Mouse (Mus musculus) lung, postnatal 25 days (tissue): ENCODE measurements around the gene Scnn1a.
A peak's percentile ranks its signal among the peaks of the same experiment; 100 is the strongest.
"Not testable (repeated sequence)": the region's sequence is repeated elsewhere in the genome, so short reads cannot be mapped to it uniquely, and the experiment has no call there.

Experiments used
- DNase-seq: peaks from one replicate; pipeline ENCODE4 v3.0.0; 2022; ENCODE audit warnings: low spot score

Gene Scnn1a

DNA sequence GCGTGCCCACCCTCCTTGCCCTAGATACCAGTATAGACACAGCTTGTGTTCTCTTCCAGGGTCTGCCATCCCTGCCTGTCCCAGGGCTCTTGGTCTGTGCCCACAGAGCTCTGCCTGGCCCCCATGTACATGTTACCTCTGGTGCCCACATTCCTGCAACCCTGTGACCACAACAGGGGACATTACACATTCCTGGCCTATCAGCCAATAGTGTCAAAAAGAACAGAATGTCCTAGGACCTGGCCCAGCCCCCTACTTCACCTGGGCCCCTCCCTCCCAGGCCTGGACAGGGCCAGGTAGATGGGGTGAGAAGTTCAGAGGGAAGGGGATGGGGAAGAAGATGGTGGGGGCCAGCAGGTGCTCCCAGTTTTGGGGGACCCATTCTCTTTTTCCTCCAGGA, at the start of gene Scnn1a:
TSS of gene Scnn1a (plus strand) at position 337 of the 400 bp plus-strand sequence.
- peak; percentile 89 for DNase-seq

- peak; percentile 95 for DNase-seq
These were observed 48.8 kb upstream of the Scnn1a start for GRCm38 (mm10) chr6:125271455-125272227.

DNA sequence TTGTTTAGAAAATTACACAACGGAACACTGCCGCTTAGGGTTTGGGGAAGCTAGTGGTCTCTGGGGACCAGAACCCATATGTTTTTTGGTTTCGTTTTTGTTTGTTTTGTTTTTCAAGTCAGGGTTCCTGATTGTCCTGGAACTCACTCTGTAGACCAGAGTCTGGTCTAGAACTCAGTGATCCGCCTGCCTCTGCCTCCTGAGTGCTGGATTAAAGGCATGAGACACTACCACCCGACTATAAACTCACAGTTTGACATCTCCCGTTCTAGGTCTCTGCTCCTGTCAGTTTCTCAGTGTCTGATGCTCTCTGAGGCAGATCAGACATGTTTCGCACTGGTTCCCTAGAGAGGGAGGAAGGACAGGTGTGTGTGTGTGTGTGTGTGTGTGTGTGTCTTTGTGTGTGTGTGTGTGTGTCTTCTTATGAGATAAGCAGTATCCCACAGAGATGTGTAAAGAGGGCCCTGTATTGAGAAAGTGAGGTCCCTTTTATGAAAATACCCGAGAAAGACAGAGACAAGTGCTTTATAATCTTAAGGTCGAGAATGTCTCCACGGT, 48.2 kb upstream of the Scnn1a start:
- no peak for DNase-seq

- peak; percentile 64 for DNase-seq
These were observed 45.5 kb upstream of the Scnn1a start for GRCm38 (mm10) chr6:125274841-125275563.

- no peak for DNase-seq
These were observed 40.7 kb upstream of the Scnn1a start for GRCm38 (mm10) chr6:125279729-125280128.

DNA sequence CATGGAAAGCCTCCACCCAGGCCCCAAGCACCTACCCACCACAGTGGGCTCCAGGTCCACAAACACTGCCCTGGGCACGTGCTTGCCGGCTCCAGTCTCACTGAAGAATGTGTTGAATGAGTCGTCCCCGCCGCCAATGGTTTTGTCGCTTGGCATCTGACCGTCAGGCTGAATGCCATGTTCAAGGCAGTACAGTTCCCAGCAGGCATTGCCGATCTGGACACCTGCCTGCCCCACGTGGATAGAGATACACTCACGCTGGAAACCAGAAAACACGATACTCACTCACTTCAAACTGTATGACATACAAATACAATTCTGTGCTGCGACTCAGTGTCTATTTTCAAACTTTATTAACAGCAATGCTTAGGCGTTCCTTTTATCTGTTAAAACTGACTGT, 37.7 kb upstream of the Scnn1a start:
- DNase-seq = not testable (repeated sequence)

GRCm38 (mm10) chr6:125284250-125284649, 36.2 kb upstream of the Scnn1a start:
- no peak for DNase-seq

GRCm38 (mm10) chr6:125284751-125285150, 35.7 kb upstream of the Scnn1a start:
- no peak for DNase-seq

GRCm38 (mm10) chr6:125285890-125286289, 34.6 kb upstream of the Scnn1a start, which contains the start of gene Tuba3a:
TSS of gene Tuba3a (minus strand) at chr6:125286042.
- DNase-seq = no peak

- DNase-seq = no peak
These were observed 33.5 kb upstream of the Scnn1a start for GRCm38 (mm10) chr6:125286944-125287343.

DNA sequence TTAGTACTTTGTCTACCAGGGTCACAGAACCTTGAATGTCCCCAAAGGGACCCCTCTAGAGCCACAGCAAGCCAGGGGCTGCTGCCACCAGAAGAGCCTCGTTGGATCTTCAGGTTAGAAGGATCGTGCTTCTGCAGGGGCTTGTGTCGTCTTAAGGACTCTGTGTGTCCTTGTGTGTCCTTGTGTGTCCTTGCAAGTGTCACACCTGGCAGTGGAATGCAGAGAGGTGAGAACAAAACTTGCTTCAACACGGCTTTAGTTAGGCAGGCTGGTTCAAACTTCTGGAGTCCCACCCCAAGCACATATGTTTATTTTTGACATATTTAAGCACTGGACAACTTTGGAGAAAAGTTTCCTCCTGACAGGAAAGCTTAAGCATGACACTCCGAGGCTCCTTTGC, 31.7 kb upstream of the Scnn1a start:
- DNase-seq = no peak

GRCm38 (mm10) chr6:125291329-125291728, 29.1 kb upstream of the Scnn1a start:
- no peak for DNase-seq

DNA sequence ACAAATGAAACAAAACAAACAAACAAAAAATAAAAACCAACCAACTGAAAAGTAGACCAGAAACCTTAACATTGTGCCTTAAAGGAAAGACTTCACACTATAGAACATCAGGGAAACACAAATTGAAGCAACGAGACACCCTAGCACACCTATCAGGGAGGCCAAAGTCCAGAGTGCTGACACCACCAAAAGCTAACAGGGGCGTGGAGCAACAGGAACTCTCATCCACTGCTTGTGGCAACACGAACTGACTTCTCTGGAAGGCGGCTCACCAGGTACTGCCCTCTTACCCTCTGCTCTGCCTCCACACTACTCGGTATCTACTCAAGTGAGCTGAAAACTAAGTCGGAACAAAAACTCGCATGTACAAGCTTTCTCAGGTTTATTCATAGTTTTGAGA, 28.2 kb upstream of the Scnn1a start:
- DNase-seq = no peak

DNA sequence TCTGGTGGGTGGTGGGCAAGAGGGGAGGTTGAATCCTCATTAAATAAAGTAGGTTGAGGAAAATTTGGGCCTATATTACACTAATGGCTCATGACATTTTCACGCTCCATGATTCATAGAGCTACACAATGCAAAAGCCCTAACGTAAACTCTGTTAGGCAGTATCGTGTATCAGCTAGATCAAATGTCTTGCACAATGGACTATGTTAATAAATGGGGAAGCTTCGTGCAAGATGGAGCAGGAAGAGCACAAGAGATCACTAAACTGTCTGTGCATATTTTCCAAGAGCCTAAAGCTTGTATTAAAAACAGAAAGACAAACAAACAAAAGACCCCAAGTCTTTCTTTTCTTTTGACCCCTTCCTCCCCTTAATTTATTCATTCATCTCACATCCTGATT, 26.4 kb upstream of the Scnn1a start:
- DNase-seq = no peak

GRCm38 (mm10) chr6:125297149-125297820, 23.2 kb upstream of the Scnn1a start:
- DNase-seq = no peak

DNA sequence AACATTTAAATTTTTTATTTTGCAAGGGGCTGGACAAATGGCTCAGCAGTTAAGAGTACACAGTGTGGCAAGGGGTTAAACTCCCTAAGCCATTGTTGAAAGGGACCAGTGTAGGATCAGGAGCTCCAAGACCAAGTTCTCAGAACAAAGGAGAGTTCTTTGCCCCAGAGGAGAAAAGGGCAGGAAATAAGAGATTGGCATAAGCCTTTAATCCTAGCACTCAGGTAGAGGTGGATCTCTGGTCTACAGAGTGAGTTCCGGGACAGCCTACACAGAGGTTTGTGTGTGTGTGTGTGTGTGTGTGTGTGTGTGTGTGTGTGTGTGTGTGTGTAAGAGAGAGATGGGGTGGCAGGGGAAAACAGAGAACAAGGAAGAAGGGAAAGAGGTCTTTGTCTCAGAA, 19.5 kb upstream of the Scnn1a start:
- no peak for DNase-seq

- peak; percentile 42 for DNase-seq
These were observed 18.1 kb upstream of the Scnn1a start for GRCm38 (mm10) chr6:125302231-125302982.

- no peak for DNase-seq
These were observed 17.2 kb upstream of the Scnn1a start for GRCm38 (mm10) chr6:125303242-125303641.

- DNase-seq = not testable (repeated sequence)
These were observed 16.1 kb upstream of the Scnn1a start for GRCm38 (mm10) chr6:125304408-125304807.

GRCm38 (mm10) chr6:125305465-125305864, 15.0 kb upstream of the Scnn1a start:
- DNase-seq = no peak

- no peak for DNase-seq
These were observed 13.4 kb upstream of the Scnn1a start for GRCm38 (mm10) chr6:125307091-125307490.

- DNase-seq = no peak
These were observed 11.5 kb upstream of the Scnn1a start for GRCm38 (mm10) chr6:125308921-125309320.
